Mouse (Mus musculus): Measurements from ENCODE around the gene Spdl1.

The Spdl1 gene

GRCm38 (mm10) chr11:34833318-34834086, at the start of gene Spdl1:
TSS of gene Spdl1 (minus strand) at chr11:34833641.
- DNase-seq (ENCODE audit: low read depth): peak; percentile 98

DNA sequence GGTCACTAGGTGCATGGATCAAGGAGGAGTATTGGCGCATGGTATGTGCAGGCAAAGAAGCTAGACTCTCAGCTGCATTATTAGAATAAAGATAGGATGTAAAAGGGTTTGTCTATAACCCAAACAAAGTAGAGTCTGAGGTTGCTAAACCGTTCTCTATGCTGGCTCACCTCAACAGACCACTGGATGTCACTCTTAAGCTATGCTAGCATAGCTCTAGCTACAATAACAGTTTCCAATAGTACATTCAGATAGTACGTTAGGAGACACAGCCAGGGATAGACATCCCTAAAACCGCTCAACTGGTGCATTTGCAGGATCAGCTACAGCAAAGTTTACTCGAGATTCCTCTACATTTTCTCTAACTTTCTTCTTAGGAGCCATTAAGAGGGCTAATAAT, 48.1 kb upstream of the Spdl1 start:
- peak; percentile 80 for DNase-seq (ENCODE audit: low read depth)

DNA sequence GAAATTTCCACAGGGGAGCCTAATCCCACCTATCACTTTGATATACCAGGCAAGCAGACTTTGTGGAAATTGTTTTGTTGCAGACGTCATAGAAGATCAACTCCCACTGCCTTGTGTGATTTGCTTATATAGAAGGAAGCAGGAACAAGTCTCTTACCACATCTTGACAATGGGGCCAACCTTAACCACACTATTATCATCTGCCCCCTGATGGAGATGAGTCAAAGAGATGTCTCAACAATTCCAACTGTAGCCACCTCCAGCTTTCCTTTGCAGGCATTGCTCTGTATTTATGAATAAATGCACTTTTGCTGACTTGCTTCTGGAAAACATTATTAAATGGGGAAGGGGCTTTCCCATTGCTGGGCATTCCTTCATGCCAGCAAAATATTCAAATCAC, 46.2 kb upstream of the Spdl1 start:
- DNase-seq (ENCODE audit: low read depth): no peak

DNA sequence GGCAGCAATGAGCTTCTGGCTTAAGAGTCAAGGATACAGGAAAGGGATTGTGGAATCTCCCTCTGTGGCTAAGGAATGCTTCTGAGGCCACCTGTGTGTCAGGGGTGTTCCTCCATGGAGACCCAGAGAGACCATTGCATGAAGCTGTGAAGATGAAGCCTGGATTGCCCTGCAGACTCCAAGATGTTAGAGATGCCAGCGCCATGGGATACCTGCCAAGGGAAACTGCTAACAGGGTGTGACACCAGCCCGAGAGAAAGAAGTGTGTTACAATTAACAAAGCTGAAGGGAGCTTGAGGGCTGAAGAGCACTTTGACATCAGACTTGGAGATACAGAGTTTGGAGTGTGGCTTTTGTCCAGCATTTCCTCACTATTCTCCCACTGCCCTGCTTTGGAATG, 40.4 kb upstream of the Spdl1 start:
- DNase-seq (ENCODE audit: low read depth): no peak

GRCm38 (mm10) chr11:34872432-34872831, 39.0 kb upstream of the Spdl1 start:
- no peak for DNase-seq (ENCODE audit: low read depth)

- no peak for DNase-seq (ENCODE audit: low read depth)
Measured at GRCm38 (mm10) chr11:34871991-34872390, 38.5 kb upstream of the Spdl1 start.

DNA sequence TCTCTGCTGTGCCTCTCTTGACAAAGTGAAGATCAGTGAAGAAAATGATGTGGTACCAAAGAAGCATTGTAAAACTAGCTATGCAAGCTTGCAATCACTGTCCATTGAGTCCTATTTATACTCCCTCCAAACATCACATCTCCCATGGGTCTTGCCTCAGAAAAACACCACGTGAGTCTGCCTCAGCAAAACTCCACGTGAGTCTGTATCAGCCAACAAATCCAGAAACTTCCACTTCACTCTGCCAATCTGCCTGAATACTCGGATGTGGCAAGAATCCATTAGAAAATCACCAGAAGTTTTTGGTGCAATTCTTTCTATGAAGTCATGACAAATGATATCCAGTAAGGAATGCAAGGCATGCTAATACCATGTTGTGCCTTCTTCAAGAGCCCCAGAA, 38.0 kb upstream of the Spdl1 start:
- peak; percentile 74 for DNase-seq (ENCODE audit: low read depth)

DNA sequence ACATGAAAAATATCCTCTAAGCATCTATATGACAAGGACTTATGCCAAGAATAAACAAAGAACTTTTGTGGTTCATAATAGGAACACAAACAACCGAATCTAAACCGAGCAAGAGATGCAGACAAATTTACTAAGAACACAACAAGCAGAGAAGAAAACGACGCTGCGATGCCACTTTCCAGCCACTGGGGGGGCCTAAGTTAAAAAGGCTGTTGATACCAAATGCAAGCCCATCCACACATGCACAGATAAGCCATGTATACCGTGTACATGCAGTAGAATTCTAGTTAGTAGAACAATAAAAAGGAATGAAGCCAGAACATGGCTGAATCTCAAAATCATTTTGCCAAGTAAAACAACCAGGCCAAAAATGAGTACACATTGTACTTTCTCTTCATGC, 35.2 kb upstream of the Spdl1 start:
- DNase-seq (ENCODE audit: low read depth): peak; percentile 43

- DNase-seq (ENCODE audit: low read depth): peak; percentile 64
Measured at GRCm38 (mm10) chr11:34865741-34866270, 32.4 kb upstream of the Spdl1 start.

- peak; percentile 65 for DNase-seq (ENCODE audit: low read depth)
Measured at GRCm38 (mm10) chr11:34865181-34865580, 31.7 kb upstream of the Spdl1 start.

DNA sequence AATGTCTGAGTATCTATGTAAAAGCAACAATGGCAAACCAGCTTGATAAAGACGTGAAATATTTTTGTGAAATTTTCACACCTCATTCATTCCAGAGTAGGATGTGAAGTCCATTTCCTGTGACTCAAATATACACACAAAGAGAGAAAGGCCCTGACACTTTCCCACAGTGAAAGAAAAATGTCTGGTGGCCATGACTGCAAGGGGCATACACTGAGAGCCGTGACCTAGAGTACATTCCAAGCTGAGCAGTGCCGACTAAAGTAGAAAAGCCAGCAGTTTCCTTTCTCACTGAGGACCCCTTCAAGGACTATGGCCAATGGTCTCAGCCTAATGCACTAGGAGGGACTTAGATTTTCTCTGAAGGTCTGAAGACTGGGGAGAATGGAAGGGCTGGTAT, 23.2 kb upstream of the Spdl1 start:
- no peak for DNase-seq (ENCODE audit: low read depth)

DNA sequence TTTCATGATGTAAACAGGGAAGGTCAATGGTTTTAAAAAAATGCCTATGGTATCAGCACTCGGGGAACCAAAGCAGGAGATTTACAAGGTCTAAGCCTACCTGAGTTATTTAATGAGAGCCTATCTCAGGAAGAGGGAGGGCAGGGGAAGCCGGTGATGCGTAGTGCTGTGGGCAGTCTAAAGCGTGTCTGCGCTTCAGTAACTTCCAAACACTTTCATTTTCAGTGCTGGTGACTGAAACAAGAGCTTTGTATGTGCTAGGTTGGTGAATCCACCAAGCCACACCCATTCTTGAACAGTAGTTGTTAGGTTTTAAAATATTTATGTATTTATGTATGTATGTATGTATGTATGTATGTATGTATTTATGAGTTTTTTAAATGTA, 12.8 kb upstream of the Spdl1 start:
- DNase-seq (ENCODE audit: low read depth): no peak

DNA sequence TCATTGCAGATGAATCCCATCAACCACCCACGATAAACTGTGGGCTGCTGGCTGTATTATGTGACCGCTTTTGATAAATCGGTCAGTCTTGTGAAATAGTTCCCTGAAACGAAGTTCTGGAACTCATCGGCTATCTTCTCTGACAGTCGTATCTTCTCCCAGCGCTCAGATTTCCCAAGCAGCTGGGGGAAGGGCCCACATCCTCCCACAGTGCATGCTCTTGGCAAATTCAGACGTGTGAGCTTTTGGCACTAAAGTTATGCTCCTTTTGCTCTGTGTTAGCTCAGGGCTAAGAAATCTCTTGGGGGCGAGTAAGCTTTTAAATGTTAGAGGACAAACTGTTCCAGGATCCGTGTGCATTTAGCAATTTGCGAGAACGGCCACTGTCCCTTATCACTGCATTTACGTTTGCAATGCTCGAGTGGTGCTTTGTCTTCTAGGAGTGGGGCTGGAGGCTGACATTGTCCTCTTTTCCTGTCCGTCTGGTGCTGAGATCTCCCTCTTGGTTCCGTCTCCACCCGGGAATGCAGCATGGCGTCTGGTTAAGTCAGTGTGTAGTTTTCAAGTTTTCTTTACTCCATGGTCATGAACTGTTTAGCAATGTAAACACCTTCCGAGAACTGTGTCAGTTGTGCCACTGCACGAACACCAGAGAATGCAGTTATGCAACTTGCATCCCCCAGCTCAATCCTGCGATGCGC, 12.3 kb upstream of the Spdl1 start:
- DNase-seq (ENCODE audit: low read depth): peak; percentile 47

DNA sequence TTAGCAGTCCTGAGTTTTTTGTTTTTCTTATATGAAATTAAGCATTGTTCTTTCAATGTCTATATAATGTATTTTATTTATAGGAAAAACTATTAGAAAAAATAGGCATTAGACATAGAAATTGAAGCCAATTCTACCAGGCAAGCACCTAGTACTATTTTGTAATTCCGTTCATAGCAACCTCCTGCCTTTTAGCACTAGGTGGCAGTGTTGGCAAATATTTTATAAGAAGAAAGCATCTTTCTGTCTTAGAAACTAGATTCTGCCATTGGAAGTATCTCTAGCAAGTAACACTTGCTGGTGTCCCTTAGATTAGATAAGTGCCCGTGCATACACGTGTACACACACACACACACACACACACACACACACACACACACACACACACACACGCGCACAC, 10.1 kb upstream of the Spdl1 start:
- peak; percentile 81 for DNase-seq (ENCODE audit: low read depth)

DNA sequence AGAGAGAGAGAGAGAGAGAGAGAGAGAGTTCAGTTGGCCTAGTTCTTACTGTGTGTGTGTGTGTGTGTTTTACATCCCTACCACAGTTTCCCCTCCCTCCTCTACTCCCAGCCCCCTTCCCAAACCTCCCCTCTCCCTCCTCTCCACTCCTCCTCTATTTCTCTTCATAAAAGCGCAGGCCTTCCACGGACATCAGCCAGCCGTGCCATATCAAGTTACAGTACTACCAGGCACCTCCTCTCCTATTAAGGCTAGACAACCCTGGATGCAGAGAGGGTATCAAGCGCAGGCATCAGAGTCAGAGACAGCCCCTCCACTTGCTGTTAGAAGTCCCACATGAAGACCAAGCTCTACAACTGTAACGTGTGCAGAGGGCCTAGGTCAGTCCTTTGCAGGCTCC, 6.8 kb upstream of the Spdl1 start:
- no peak for DNase-seq (ENCODE audit: low read depth)

DNA sequence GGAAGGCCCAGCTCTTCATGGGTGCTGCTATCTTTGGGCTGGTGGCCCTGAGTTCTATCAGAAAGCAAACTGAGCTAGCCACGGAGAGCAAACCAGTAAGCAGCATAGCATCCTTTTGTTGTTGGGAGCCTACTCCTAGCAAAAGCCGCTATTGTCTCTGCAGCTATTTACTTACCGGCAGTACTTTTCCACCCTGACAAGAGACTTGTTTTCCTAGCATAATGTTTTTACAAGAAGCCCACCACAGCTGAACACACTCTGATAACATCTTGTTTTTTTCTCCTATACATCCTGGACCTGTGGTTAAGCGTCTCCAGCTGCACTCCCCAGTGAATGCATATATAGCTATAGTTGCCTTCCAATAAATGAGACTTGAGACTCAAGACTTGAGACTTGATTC, 5.6 kb upstream of the Spdl1 start:
- DNase-seq (ENCODE audit: low read depth): no peak

DNA sequence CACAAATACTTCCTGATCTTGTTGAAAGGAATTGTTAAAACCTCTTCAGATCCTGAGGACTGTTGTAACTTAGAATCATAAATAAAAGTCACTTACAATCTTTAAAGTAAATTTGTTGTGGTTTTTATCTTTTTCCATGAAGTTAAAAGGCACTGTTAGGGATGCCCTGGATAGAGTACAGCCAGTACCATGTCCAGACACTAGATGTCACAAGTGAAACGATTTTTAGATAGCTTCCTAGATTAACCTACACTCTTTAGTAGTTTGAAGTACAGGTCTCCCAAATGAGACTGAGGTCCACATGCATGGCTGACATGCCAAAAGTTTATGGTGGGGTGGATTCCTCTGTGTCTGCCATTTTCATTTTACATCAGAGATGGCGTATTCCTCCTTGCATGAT, 2.8 kb upstream of the Spdl1 start:
- peak; percentile 56 for DNase-seq (ENCODE audit: low read depth)

- peak; percentile 6 for DNase-seq (ENCODE audit: low read depth)
Measured at GRCm38 (mm10) chr11:34832678-34833077, 763 bp downstream of the Spdl1 start.

GRCm38 (mm10) chr11:34827803-34828202, 5.6 kb downstream of the Spdl1 start:
- no peak for DNase-seq (ENCODE audit: low read depth)

DNA sequence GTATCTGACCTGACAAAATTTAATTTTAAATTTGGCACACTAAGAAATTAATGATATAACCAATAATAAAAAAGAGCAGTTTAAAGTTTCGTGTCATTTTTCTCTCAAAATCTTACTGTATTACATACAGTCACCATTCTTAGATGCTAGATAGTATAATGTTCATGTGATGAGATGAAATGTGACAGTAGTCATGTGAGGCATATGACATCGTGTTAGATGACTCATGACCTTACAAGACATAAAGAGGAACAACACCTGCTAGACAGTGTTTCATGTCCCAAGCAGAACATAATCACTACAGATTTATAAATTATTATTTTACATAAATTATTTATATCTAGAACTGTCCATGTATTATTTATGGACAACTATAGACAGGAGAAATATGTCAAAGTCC, 6.5 kb downstream of the Spdl1 start:
- DNase-seq (ENCODE audit: low read depth): no peak

DNA sequence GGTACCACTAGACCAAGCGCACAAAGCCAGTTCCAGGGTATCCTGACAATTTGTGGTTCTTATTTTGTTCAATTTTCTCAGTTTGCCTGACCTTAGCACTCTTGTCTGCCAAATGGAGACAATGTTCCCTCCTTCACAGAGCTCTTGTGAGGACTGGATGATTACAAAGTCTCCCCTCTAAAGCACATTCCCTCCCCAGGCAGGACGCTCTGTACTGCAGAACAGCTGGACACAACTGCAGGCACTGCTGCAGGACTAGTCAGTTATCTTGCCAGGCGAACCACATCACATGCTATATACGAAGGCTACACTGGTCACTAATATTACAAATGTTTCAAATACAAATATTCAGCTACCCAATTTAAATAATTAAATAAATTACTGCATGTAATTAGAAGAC, 8.7 kb downstream of the Spdl1 start:
- DNase-seq (ENCODE audit: low read depth): no peak

- peak; percentile 82 for DNase-seq (ENCODE audit: low read depth)
Measured at GRCm38 (mm10) chr11:34814767-34815166, 18.7 kb downstream of the Spdl1 start.

GRCm38 (mm10) chr11:34814319-34814718, 19.1 kb downstream of the Spdl1 start:
- no peak for DNase-seq (ENCODE audit: low read depth)
